1 mouse cellular context compared by ENCODE assay signal in the genomic region with DNA sequence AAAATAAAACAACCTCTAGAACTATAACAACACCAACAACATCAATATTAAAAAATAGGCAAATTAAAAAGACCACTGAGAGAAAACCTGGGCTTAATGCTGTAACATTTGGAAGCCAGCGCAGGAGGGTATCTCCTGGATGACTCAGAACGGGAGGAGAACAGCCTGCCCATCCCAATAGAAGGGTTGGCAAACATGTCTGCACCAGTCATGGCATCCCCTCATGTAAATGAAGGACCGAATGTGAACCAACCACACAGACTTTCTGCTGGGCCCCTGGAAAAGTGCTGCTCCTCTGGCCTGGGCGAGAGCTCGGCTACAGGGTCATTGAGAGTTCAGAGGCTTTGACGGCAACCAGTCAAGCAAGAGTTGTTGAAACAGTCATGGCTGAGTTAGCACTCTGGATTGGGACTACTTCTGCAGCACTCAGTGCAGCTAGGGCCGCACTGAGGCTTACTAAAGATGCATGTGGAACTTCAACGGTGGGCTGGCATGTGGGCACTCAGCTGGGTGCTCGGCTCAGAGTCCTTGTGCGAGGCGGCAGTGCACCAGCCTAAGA.
TF ChIP-seq lines count a peak whose summit lies in the region.

No protein-coding gene starts in this region.

TF ChIP-seq in CH12.LX, 34 proteins besides CTCF, POLR2A, EP300 and RAD21 (continued from another document):
- no peak for TF ChIP-seq ZMIZ1 (IDR thresholded peaks at IDR 0.05; ENCODE audit: low read depth, low read length)
- TF ChIP-seq ELF1 (IDR thresholded peaks at IDR 0.05; ENCODE audit: low read depth, low read length) = no peak
- no peak for TF ChIP-seq MAZ (IDR thresholded peaks at IDR 0.05; ENCODE audit: low read depth, low read length)
- peak; percentile 22; the same call in 1 of the 2 replicates for TF ChIP-seq ETS1 (conservative IDR thresholded peaks at IDR 0.05; ENCODE audit: low read depth, low read length)
- no peak for TF ChIP-seq TBP (conservative IDR thresholded peaks at IDR 0.05; ENCODE audit: low read depth, low read length)
- no peak for TF ChIP-seq SIN3A (IDR thresholded peaks at IDR 0.05; ENCODE audit: low read length)
- no peak for TF ChIP-seq MYC (IDR thresholded peaks at IDR 0.05; ENCODE audit: low read depth, low read length)
- TF ChIP-seq JUN (IDR thresholded peaks at IDR 0.05; ENCODE audit: insufficient read depth, low read depth, low read length) = peak; percentile 7; the same call in 1 of the 2 replicates
- TF ChIP-seq ZC3H11A (IDR thresholded peaks at IDR 0.05; ENCODE audit: low read depth, low read length) = no peak
- no peak for TF ChIP-seq ZKSCAN1 (IDR thresholded peaks at IDR 0.05; ENCODE audit: borderline replicate concordance, low read depth, low read length)
- TF ChIP-seq KAT2A (IDR thresholded peaks at IDR 0.05; ENCODE audit: insufficient replicate concordance, low read length) = no peak
- no peak for TF ChIP-seq SMC3 (IDR thresholded peaks at IDR 0.05; ENCODE audit: low read depth, low read length)
- no peak for TF ChIP-seq MAX (IDR thresholded peaks at IDR 0.05; ENCODE audit: low read length)
- 0 out of 2 replicates have a peak, but pooled peaks have one; percentile 19 for TF ChIP-seq JUND (conservative IDR thresholded peaks at IDR 0.05; ENCODE audit: low read depth, low read length)
- TF ChIP-seq ZNF384 (IDR thresholded peaks at IDR 0.05; ENCODE audit: low read depth, low read length) = no peak
- no peak for TF ChIP-seq MXI1 (IDR thresholded peaks at IDR 0.05; ENCODE audit: low read depth, low read length)
